Mouse (Mus musculus) Muller cell, postnatal 12 days (primary cell): ENCODE measurements around the gene Slc46a1.

Experiments
- DNase-seq: peaks from one replicate; pipeline ENCODE4 v3.0.0-alpha.2; 2015; ENCODE audit errors: inconsistent ontology term

The Slc46a1 gene

DNA sequence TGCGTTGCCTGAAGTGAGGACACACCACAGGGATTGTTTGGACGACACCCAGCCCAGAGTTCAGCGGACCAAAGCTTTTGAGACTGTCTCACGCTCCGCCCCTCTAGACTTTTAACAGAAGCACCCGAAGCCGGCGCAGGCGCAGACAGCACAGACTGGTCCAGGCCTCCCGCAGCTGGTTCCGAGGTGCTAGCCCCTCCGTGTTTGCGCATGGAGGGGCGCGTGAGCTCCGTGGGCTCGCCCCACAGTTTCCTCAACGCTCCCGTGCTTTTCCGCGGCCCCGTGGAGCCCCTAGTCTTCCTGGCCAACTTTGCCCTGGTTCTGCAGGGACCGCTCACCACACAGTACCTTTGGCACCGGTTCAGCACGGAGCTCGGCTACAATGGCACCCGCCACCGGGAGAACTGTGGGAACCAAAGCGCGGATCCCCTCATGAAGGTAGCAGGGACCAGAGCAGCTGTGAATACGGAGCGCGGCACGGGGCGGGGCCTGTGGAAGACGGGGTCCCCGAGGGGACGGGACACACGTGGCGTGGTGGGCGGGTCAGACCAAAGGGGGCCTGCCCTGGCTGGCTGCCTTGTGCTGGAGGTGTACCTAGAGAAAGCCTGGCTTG is at the start of gene Slc46a1:
Slc46a1 (plus strand) TSS at position 130 of the 613 bp plus-strand sequence.
- DNase-seq, result peak; percentile 85

DNA sequence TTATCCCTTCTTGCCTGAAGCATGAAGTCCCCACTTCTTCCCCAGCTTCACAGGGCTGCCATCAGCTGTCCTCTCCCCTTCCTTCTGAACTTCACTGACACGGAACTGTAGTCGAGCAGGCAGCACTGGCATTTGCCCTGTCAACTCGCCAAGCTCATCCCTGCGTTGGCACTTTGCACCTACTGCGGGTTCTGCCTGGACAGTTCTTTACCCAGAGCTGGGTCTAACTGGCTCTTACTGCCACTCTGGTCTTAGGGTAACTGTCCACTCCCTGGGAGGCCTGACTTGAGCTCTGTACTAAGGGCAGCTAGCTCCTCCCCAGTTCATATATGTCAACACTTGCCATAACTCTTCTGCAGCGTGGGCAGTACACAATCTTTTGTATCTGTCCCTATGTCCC is 48.6 kb upstream of the Slc46a1 start:
- DNase-seq, result no peak

- no peak for DNase-seq
Observed at GRCm38 (mm10) chr11:78420263-78420889, 45.1 kb upstream of the Slc46a1 start.

DNA sequence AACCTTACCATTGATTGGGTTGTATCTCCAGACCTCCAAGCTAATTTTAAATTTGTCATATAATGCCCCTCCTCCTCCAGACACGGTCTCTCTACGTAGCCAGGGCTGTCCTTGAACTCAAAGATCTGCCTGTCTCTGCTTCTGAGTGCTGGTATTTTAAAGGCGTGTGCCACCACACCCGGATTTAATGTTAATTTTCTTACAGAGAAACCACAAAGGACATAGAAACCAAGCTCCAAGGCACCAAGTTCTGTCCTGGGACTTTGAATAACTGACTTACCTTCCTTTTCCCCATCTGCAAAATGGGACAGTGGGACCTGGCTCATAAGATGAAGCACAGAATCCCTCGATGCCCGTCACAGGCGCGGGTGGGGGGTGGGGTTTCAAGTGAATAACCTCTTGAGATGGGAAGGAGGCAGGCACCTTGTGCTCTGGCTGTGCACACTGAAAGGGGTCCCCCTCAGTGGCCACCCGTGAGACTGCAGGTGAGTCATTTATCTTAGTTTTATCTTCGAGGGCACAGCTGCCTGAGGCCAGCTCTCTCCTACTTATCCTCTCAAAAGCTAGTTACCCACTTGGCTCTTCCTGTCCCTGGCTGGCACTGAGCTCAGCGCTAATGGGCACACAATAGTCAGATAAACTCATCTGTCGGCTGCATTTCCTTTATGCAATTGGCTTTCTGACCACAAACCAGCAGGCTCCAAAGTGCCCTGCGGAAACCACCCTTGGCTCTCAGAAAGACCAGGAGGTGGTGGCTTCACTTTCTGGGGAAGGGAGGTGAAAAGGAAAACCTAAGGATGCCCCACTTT is 44.1 kb upstream of the Slc46a1 start:
- DNase-seq, result peak; percentile 69

GRCm38 (mm10) chr11:78422055-78422819 is 43.3 kb upstream of the Slc46a1 start, which contains the start of gene Slc13a2:
Slc13a2 (minus strand) TSS chr11:78422217.
- no peak for DNase-seq

DNA sequence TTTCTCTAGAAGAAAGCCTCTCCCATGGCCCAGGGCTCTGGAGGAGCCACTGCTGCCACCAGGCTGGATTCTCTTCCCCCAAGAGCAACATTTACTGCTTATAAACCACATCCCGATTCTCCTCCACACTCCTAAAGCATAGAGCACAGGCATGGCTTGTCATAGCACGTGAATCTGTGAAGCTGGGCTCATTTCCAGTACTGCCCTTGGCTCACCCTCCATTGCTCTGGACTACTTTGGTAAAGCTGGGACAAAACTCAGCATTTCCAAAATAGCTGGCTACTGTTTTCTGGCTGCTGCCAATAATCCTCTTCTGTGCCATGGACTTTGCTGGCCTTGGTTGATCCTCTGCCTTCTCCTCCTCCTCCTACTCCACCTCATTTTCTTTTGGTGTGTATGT is 41.1 kb upstream of the Slc46a1 start:
- DNase-seq, result peak; percentile 73

GRCm38 (mm10) chr11:78425572-78425971 is 39.9 kb upstream of the Slc46a1 start:
- DNase-seq, result no peak

GRCm38 (mm10) chr11:78427655-78428054 is 37.8 kb upstream of the Slc46a1 start:
- no peak for DNase-seq

DNA sequence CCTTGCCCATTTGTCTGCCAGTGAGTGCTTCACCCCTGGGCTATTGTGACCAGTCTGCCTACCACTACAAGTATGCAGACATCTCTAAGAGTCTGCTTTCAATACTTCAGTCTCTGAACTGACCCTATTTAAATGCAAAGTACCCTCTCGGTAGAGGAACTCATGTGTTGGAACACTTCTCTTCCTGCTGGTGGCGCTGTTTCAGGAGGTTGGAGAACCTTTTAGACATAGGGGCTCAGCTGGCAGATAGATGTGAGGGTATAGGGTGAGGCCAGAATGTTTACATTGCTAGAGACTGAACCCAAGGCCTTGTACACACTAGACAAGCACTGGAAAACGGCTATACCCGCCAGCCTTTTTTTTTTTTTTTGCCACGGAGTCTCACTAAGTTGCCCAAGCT is 37.2 kb upstream of the Slc46a1 start:
- DNase-seq, result no peak

DNA sequence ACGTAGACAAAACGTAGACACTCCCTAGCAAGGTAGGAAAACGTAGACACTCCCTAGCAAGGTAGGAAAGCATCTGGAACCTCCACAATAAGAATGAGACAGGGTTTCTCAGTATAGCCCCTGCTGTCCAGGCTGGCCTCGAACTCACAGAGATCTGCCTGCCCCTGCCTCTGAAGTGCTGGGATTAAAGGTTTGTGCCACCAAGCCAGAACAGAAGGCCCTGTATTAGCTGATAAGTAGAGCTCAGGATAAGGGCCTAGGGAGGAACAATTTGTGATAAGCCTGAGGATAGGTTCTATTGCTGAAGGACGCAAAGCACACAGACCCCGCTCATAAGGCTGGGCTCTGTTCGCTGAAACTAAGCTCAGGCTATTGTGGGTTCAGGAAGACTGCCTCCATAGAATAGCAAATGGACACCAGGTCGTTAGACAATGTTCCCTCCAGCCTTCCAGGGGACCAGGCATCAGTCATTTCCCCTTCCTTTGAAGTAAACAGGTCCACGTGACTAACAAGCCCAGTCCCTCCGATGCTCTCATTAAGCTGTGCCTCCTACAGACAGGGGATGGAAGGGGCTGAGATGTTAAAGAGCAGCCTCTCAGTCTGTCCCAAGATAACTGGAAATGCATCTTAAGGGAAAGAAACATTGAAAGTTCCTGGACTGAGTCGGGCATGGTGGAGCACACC is 35.2 kb upstream of the Slc46a1 start:
- no peak for DNase-seq

DNA sequence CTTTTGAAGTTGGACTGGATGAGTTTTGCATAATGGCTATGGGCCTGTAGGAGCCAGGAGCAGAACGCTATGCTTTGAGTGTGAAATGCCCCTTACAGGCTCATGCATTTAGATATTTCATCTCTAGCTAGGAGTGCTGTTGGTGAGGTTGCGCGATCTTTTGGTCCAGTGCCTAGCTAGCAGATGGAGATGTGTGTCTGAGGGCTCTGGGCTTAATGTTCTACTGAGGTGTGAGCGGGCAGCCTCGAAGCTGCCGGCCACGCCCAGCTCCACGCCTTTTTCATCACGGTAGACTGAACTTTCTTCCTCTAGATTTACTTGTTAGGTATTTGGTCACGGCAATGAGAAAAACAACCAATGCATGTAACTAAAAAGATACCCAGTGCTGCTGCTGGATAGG is 34.3 kb upstream of the Slc46a1 start:
- no peak for DNase-seq

DNA sequence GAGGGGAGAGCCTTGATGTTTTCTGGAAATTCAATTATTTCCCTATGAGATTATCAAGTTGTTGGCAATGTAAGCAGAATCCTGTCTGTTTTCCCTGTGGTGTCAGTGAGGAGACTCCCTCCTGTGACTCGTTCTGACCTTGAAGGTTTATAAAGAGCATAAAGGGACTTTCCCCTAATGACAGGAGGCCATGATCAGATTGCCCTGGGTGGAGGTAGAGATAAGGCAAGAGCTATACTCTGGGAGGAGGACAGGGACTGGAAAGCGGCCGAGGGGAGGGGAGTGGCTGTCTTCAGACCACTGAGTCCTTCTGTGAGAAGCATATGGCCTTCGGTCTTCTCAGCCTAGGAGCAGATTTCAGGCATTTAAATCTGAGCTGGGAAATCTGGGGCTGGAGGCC is 31.4 kb upstream of the Slc46a1 start:
- DNase-seq, result no peak

GRCm38 (mm10) chr11:78435776-78436349 is 29.6 kb upstream of the Slc46a1 start:
- DNase-seq, result no peak

GRCm38 (mm10) chr11:78437182-78437581 is 28.3 kb upstream of the Slc46a1 start:
- DNase-seq, result no peak

DNA sequence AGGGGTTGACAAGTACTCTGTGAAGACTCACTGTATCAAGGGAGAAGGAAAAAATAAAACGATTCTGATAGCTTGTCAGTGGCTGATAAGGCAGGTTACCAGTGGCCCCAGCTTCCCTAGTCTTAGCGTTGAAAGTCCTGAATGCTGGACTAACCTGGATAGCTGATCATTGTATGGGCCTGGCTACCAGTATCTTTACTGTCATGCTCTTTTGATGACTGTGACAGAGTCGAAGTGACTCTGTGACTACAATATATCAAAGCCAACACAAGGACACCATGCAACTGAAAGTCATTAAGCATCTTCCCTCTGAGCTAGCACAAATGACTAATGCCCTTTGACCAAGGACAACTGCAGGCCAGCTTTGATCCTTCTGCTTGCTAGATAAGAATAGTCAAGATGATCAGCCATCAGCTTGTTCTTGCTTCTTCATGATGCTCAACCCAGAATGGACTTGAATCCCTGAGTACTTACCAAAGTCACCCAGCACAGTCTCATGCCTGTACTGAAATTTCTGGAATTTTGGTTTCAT is 27.0 kb upstream of the Slc46a1 start:
- DNase-seq, result no peak

- DNase-seq, result no peak
Observed at GRCm38 (mm10) chr11:78443115-78443514, 22.4 kb upstream of the Slc46a1 start.

- peak; percentile 60 for DNase-seq
Observed at GRCm38 (mm10) chr11:78447168-78447567, 18.3 kb upstream of the Slc46a1 start.

- DNase-seq, result no peak
Observed at GRCm38 (mm10) chr11:78448242-78448641, 17.3 kb upstream of the Slc46a1 start.

DNA sequence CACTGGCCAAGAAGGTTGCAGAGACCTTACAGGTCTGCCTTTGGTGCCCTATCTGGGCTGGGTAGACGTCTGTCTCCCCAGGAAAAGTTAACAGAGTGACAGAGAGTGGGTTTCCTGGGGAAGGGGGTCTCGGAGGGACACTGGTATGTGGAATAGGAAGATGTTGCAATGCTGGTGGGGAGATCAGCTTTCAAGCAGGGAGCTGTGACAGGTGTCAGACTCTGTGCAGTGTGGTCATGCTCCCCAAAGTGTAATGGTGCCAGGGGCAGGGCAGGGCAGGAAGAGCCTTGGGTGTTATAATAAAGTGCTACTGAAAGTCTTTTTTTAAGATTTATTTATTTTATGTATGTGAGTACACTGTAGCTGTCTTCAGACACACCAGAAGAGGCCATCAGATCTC is 15.2 kb upstream of the Slc46a1 start:
- DNase-seq, result no peak

GRCm38 (mm10) chr11:78453675-78454074 is 11.8 kb upstream of the Slc46a1 start:
- peak; percentile 36 for DNase-seq

DNA sequence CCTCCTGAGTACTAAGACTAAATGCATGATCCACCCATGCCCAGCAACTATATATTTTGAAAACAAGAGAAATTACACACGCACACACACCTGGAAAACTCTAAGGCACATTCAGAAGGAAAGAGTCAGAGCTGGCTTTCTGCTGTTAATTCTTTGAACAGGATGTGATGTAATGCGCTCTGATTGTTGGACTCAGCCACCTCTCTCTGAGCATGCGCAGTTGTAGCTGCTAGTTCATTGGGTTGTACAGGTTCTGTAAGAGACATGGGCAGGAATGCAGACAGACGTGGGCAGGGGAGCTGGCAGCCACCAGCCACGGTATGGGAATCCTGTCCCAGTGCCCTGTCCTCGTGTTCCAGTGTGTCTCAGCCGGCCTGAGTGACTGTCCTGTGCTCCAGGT is 11.2 kb upstream of the Slc46a1 start:
- no peak for DNase-seq
